Mouse (Mus musculus) Patski (cell line): ENCODE data around the gene Cartpt. TPM values are rescaled to one million over a fixed set of nuclear protein-coding genes. Genes with fewer than 3 reads are reported as not detected.
A peak's percentile ranks its signal among the peaks of the same experiment; 100 is the strongest.
"Not testable (repeated sequence)": the region's sequence is repeated elsewhere in the genome, so short reads cannot be mapped to it uniquely, and the experiment has no call there.

Experiments used
- ATAC-seq: fragments of 100-300 bp; one replicate; pipeline ENCODE4 v1.8.0; 2021
- CTCF ChIA-PET: fragments of 350-600 bp; sonication (Branson Sonifier 250); formaldehyde crosslinking; loops from one replicate; lab custom pipeline; 2022; ENCODE audit warnings: inconsistent platforms; lab: Charles Lee
- POLR2A ChIA-PET: fragments of 350-600 bp; sonication (Branson Sonifier 250); formaldehyde crosslinking; loops from one replicate; lab custom pipeline; 2022; ENCODE audit warnings: antibody characterized with exemption, inconsistent platforms; lab: Charles Lee
- DNase-seq: peaks from one replicate; pipeline ENCODE4 v3.0.0-alpha.2; 2011; ENCODE audit warnings: low read depth, low spot score
- H3K27me3 ChIP-seq: fragments of 371-371 bp; one replicate; pipeline ENCODE4 v1.5.1; 2021
- CTCF ChIP-seq: fragments of 100-300 bp; IDR thresholded peaks from one replicate; pipeline ENCODE4 v1.5.1; 2021
- in situ Hi-C: fragments of 300-500 bp; cut with MboI; formaldehyde crosslinking; loops from 3 replicates; pipeline ENCODE4 v1.11.1; 2018; ENCODE audit warnings: low pct_unique_long_range_greater_than_20kb, mixed read lengths
- polyA plus RNA-seq: library from polyadenylated mRNA; unstranded; gene quantifications from one replicate; pipeline ENCODE4 v1.2.3, GENCODE M21; 2021

Cartpt gene
- polyA plus RNA-seq, 1 experiment from 2014 or later = not detected

DNA sequence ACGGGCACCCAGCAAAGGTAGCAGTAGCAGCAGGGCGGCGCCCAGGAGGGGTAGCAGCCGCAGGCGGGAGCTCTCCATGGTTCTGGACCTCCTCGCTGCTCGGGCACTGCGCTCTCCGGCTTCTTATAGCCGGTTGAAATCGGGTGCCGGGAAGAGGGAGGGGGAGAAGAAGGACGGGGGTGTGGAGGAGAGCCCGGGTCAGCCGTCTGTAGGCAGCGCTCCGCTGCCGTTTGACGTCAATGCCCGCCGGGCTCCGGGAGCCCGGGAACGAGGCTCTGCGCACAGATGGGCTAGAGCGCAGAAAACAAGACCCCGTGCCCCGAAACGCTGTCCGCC is 366 bp downstream of the Cartpt start:
- ATAC-seq (no peak), DNase-seq (peak; percentile 12)
- ChIA-PET CTCF (no interaction called here), POLR2A (no interaction called here)
- in situ Hi-C loops = no loop called here
- H3K27me3 ChIP-seq = peaks cover 40% of the 10 kb centered on the region
- TF ChIP-seq CTCF = no peak

DNA sequence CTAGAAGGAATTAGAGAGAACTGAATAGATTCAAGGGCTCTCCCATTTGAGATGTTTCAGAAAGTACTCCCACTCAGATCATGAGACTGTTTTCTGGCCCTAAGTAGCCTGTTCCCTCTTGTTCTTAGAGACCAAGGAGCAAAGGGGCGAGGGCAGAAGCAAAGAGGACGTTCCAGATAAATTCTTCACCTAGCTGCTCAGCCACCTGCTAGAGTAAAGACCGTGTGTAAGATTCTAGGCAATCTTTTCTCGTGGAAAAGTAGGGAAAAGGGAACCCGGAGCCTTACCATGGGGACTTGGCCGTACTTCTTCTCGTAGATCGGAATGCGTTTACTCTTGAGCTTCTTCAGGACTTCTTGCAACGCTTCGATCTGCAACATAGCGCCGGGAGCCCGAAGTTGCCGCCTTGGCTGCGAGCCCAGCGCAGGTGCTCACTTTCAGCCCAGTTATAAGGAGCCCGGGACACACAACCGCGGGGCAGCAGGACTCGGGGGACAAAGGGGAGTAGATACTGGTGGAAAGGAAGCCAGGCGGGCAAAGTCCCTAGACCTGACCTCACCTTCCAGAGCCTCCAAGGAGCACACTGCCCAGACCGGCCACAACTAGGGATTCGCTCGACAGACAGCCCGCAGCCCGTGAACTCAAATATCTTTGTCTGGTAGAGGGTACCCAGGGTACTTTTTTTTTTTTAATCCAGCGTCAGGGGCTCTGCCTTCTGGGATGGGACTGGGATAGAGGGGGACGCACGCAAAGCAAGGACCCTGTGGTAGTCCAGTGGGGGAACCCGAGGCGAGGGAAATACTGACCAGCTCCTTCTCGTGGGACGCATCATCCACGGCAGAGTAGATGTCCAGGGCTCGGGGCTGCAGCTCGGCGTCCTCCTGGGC is 978 bp downstream of the Cartpt start:
- no peak for TF ChIP-seq CTCF
- no peak for ATAC-seq
- H3K27me3 ChIP-seq = peaks cover 34% of the 10 kb centered on the region
- in situ Hi-C loops = no loop called here
- DNase-seq = no peak
- POLR2A ChIA-PET = no interaction called here
- CTCF ChIA-PET = no interaction called here

DNA sequence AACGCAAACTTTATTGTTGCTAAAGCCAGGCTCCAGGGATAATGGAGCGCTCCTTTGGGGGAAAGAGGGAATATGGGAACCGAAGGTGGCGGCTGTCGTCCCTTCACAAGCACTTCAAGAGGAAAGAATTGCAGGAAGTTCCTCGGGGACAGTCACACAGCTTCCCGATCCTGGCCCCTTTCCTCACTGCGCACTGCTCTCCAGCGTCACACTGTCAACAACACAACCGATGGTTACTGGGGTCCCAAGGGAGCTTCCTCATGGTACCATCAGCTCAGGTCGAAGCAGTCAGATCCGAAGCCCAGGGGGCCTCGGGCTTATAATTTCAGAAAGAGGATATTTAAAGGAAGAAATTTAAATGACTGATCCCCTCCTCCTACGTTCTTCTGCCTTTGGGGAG is 2.1 kb downstream of the Cartpt start:
- ATAC-seq (no peak), DNase-seq (no peak)
- CTCF ChIA-PET = no interaction called here
- no peak for TF ChIP-seq CTCF
- peaks cover 27% of the 10 kb centered on the region for H3K27me3 ChIP-seq
- POLR2A ChIA-PET = no interaction called here
- in situ Hi-C loops = no loop called here

DNA sequence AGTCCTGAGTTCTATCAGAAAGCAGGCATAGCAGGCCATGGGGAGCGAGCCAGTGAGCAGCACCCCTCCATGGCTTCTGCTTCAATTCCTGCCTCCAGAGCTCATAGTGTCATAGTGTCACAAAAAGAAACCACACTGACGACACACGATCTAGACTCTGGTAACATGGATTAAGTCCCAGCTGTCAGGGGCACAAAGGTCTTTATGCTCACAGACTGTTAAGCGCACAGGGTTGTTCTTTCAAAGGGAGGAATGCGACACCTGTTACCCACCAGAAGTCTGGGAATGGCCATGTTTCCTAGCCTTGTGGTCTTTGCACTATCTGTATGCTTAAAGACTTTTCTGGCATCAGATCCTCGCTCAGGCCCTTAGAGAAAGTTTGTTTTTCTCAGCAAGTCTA is 15.3 kb downstream of the Cartpt start:
- peaks cover 13% of the 10 kb centered on the region for H3K27me3 ChIP-seq
- no peak for ATAC-seq
- POLR2A ChIA-PET = no interaction called here
- CTCF ChIA-PET = no interaction called here
- in situ Hi-C loops = no loop called here
- no peak for DNase-seq
- no peak for TF ChIP-seq CTCF

DNA sequence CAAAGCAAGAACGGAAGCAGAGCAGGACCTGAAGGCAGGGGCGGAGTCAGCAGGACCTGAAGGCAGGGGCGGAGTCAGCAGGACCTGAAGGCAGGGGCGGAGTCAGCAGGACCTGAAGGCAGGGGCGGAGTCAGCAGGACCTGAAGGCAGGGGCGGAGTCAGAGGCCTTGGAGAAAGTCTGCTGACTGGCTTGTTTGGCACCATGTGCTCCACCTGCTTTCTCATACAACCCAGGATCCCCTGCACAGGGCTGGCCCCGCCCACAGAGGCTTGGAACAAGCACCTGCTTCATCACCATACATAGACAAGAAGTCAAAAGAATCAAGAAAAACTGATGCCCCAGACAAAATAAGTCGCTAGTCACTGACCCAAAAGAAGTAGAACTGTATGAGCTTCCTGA is 19.1 kb downstream of the Cartpt start:
- in situ Hi-C loops, POLR2A ChIA-PET, CTCF ChIA-PET: not testable (repeated sequence)

DNA sequence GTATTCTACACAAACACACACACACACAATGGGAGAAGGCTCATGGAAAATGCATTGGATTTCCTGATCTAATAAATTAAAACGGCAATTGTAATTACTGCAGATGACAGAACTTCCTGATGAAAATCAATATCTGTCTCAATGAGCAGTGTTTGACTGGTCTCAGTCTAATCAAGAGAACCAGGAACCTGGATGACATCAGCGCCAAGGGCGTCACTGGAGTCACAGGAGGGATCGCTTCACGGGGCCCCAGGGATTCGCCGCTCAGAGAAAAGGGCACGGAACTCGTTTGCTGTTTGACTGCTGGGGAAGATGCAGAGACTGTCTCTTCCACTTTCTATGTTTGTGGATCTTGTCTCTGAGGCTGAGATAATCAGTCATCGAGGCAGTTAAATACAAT is 21.2 kb downstream of the Cartpt start:
- in situ Hi-C loops = no loop called here
- H3K27me3 ChIP-seq = peaks cover 3% of the 10 kb centered on the region
- ATAC-seq (no peak), DNase-seq (no peak)
- POLR2A ChIA-PET = no interaction called here
- no peak for TF ChIP-seq CTCF
- CTCF ChIA-PET = no interaction called here

More for the DNA sequence above, 19.1 kb downstream of the Cartpt start:
- H3K27me3 ChIP-seq, DNase-seq, ATAC-seq: not testable (repeated sequence)

DNA sequence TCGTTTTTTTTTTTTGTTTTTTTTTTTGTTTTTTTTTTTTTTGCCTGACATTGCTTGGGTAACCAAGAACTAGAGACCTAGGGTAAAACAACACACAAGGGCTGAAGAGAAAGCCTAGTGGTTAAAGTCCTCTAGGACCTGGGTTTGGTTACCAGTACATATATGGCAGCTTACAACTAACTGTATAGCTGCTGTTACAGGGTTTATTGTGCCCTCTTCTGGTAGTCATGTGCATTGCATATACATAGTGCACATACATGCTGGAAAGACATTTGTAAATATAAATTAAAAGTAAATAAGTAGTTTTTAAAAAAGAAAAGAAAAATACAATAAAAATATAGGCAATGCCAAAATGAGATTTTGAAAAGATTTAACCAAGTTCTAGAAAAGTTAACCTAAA is 28.8 kb downstream of the Cartpt start:
- peaks cover 11% of the 10 kb centered on the region for H3K27me3 ChIP-seq
- DNase-seq (no peak), ATAC-seq (no peak)
- in situ Hi-C loops = no loop called here
- CTCF ChIA-PET = no interaction called here
- POLR2A ChIA-PET = no interaction called here
- TF ChIP-seq CTCF = no peak

DNA sequence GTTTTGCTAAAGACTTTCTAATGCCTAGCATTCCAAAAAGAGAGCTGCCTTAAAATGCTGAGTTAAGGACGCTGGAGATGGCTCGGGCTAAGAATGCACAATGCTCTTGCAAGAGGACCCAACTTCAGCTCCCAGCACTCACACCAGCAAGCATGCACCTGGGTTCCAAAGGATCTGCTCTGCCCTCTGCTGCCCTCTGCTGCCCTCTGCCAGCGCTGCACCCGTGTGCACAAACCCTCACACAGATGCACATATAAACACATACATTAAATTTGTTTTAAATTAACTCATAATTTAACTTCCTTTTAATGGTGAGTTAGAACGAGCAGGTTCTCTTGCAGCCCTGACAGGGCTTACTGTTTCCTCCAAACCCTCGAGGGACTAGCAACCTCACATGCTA is 32.5 kb downstream of the Cartpt start:
- in situ Hi-C loops = loop anchor here (10.0 kb wide), 1 partner anchor 86 kb away; no protein-coding TSS in a partner anchor
- ATAC-seq (no peak), DNase-seq (no peak)
- no peak for TF ChIP-seq CTCF
- ChIA-PET POLR2A (no interaction called here), CTCF (interaction anchor here (1.0 kb wide), 1 partner anchor 10 kb away, joined by 3 read pairs; no protein-coding TSS in a partner anchor)
- H3K27me3 ChIP-seq = no peaks in the 10 kb centered on the region

DNA sequence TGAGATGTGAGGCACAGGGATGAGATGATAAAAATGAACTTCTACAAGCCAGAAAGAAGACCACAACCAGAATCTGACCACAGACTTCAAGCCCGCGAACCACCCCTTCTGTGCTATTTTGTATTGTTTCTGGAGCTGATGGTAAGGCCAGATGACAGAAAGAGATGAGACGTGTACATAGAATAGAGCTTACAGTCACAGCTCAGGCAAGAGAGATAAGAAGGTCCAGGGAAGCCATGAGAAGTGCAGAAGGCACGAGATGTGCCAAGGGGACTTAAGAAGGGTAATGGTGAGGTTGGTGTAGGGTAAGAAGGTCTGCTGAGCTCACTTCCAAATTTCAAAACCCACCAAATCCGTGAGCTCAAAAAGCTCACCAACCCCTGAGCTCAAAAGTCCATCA is 36.6 kb downstream of the Cartpt start:
- ChIA-PET POLR2A (no interaction called here), CTCF (interaction anchor here (1.5 kb wide), 1 partner anchor 489 kb away, joined by 4 read pairs; no protein-coding TSS in a partner anchor)
- ATAC-seq (no peak), DNase-seq (no peak)
- TF ChIP-seq CTCF = no peak
- H3K27me3 ChIP-seq = no peaks in the 10 kb centered on the region
- in situ Hi-C loops = loop anchor here (10.0 kb wide), 1 partner anchor 90 kb away; no protein-coding TSS in a partner anchor

DNA sequence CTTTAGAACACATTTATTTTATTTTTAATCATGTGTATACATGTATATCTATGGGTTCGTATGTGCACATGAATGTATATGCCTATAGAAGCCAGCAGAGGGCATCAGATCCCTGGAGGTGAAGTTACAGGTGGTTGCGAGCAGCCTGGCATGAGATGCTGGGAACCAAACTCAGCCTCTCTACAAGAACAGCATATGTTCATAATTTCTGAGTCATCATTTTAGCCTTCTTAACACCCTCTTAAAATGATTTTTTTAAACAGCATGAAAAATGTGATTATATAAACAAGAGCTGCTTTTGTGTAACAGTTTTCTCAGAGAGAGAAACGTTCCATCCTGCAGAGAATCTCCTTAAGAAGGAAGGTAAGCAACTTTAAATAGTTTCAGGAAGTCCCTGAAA is 40.2 kb downstream of the Cartpt start:
- POLR2A ChIA-PET = no interaction called here
- DNase-seq (no peak), ATAC-seq (no peak)
- TF ChIP-seq CTCF = peak; percentile 31
- peaks cover 2% of the 10 kb centered on the region for H3K27me3 ChIP-seq
- in situ Hi-C loops = loop anchor here (10.0 kb wide), 1 partner anchor 94 kb away; no protein-coding TSS in a partner anchor
- CTCF ChIA-PET = interaction anchor here (0.9 kb wide), 1 partner anchor 52 kb away, joined by 3 read pairs; no protein-coding TSS in a partner anchor

DNA sequence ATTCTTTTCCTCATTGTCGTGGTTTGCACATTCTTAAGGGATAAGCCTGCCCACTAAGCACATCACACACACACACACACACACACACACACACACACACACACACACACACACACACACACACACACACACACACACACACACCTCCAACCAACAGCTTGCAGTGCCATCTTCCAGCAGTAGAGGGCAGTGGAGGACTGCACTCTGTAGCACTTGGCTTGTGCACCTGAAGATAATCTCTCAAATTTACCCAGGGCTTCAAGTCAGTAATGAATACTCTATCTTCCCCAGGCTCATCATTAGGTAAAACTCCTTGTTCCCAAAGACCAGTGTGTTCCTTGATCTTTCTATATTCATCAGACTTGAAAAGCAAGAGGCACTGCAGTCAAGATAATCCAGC is 41.8 kb downstream of the Cartpt start:
- ATAC-seq = no peak
- TF ChIP-seq CTCF = peak; percentile 93
- ChIA-PET CTCF (interaction anchor here (0.5 to 1.9 kb wide), 14 partner anchors 10 to 156 kb away, joined by 3 to 7 read pairs (median 4); partner anchors contain the start of gene Mccc2), POLR2A (no interaction called here)
- in situ Hi-C loops = loop anchor here (10.0 kb wide), 1 partner anchor 126 kb away; no protein-coding TSS in a partner anchor
- DNase-seq = no peak
- peaks cover 4% of the 10 kb centered on the region for H3K27me3 ChIP-seq
